Mouse (Mus musculus) retina, embryonic 14.5 days (tissue): ENCODE measurements around the gene Ncbp1.

ENCODE experiments used
- DNase-seq: peaks from one replicate; pipeline ENCODE4 v3.0.0-alpha.2; 2015; ENCODE audit warnings: low spot score

The Ncbp1 gene

GRCm38 (mm10) chr4:46201834-46202561, 63.6 kb downstream of the Ncbp1 start:
- peak; percentile 93 for DNase-seq

GRCm38 (mm10) chr4:46202562-46203126, 64.2 kb downstream of the Ncbp1 start:
- peak; percentile 39 for DNase-seq

- DNase-seq: no peak
Observed at GRCm38 (mm10) chr4:46221090-46221489, 82.7 kb downstream of the Ncbp1 start.
